Mouse (Mus musculus) hindbrain, postnatal 0 days (tissue): ENCODE data around the gene Smarcd2. TPM values are rescaled to one million over a fixed set of nuclear protein-coding genes. Genes with fewer than 3 reads are reported as not detected.
A peak's percentile ranks its signal among the peaks of the same experiment; 100 is the strongest.

Experiments used
- ATAC-seq: fragments of 200-750 bp; cut with Nextera tagmentation; 2 replicates; pipeline ENCODE4 v1.8.0; 2017; ENCODE audit warnings: mild to moderate bottlenecking, moderate TSS enrichment, moderate library complexity
- DNase-seq: peaks from one replicate; pipeline ENCODE4 v3.0.0-alpha.2; 2015; ENCODE audit warnings: low spot score
- H3K27ac ChIP-seq: fragments of 300-500 bp; sonication (generic); 2 replicates; pipeline ENCODE4 v1.5.1; 2014; ENCODE audit warnings: mild to moderate bottlenecking
- H3K27me3 ChIP-seq: fragments of 300-500 bp; sonication (generic); 2 replicates; pipeline ENCODE4 v1.6.1; 2014; ENCODE audit warnings: low read length, mixed read lengths; ENCODE audit not compliant: insufficient read depth
- H3K36me3 ChIP-seq: fragments of 300-500 bp; sonication (generic); 2 replicates; pipeline ENCODE4 v1.6.1; 2014; ENCODE audit warnings: low read length, mixed read lengths; ENCODE audit not compliant: insufficient read depth
- H3K4me1 ChIP-seq: fragments of 300-500 bp; sonication (generic); 2 replicates; pipeline ENCODE4 v1.6.1; 2014; ENCODE audit warnings: antibody characterized with exemption, low read length, mixed read lengths; ENCODE audit not compliant: insufficient read depth
- H3K4me2 ChIP-seq: fragments of 300-500 bp; sonication (generic); 2 replicates; pipeline ENCODE4 v1.6.1; 2014; ENCODE audit warnings: low read depth, mild to moderate bottlenecking, low read length, moderate library complexity, mixed read lengths
- H3K4me3 ChIP-seq: fragments of 300-500 bp; sonication (generic); 2 replicates; pipeline ENCODE4 v1.5.1; 2014; ENCODE audit warnings: low read length
- H3K9ac ChIP-seq: fragments of 300-500 bp; sonication (generic); replicated peaks from 2 replicates; pipeline ENCODE4 v1.6.1; 2014; ENCODE audit warnings: mild to moderate bottlenecking, low read length, moderate library complexity, mixed read lengths
- H3K9me3 ChIP-seq: fragments of 300-500 bp; sonication (generic); 2 replicates; pipeline ENCODE4 v1.6.1; 2016; ENCODE audit warnings: low read length, mixed read lengths
- CTCF ChIP-seq: IDR thresholded peaks from 2 replicates; pipeline ENCODE4 v1.5.1; 2016; ENCODE audit warnings: antibody characterized with exemption, control low read depth, low read depth
- WGBS: fragments of 180-500 bp; shearing (Covaris S2); extraction: QIAGEN DNeasy Blood & Tissue Kit; methylation state at CpG from one replicate; pipeline ENCODE4 v1.1.7; 2014; 5-methylcytosine and 5-hydroxymethylcytosine counted together
- polyA plus RNA-seq: library from polyadenylated mRNA; unstranded; fragments of >200 nt; fragmentation: Nextera tagmentation; extraction: Ambion mirVana; gene quantifications from 2 replicates; pipeline ENCODE4 v1.2.1, GENCODE M21; 2015
- total RNA-seq: library from RNA; depleted of rRNA; stranded (reverse); fragments of >200 nt; gene quantifications from 2 replicates; pipeline ENCODE4 v1.2.3, GENCODE M21; 2014; rRNA removed

The Smarcd2 gene
- total RNA-seq (26.8 and 34.1 TPM in 2 replicates), polyA plus RNA-seq (10.4 and 12.3 TPM in 2 replicates)

GRCm38 (mm10) chr11:106272644-106273310 lies at the start of gene Smarcd2:
Gene Smarcd2 (minus strand): TSS chr11:106272972.
- WGBS, result under 1% methylated on average over 72 of the region's 72 CpGs

GRCm38 (mm10) chr11:106318406-106319366 lies 45.9 kb upstream of the Smarcd2 start:
- no peak overlapping the region for H3K9ac ChIP-seq
- H3K27me3 ChIP-seq, result no peaks in the 10 kb centered on the region
- no peaks in the 10 kb centered on the region for H3K36me3 ChIP-seq
- 77% methylated on average over 21 of the region's 21 CpGs for WGBS
- DNase-seq, result no peak
- no peaks in the 10 kb centered on the region for H3K4me1 ChIP-seq
- no peak overlapping the region for H3K27ac ChIP-seq
- no peak for ATAC-seq
- TF ChIP-seq CTCF, result no peak
- H3K4me3 ChIP-seq, result no peak overlapping the region
- H3K9me3 ChIP-seq, result no peaks in the 10 kb centered on the region
- H3K4me2 ChIP-seq, result no peak overlapping the region

More at GRCm38 (mm10) chr11:106272644-106273310, at the start of gene Smarcd2:
- Histone ChIP-seq H3K9ac (peak within 1 kb of the TSS; percentile 93), H3K9me3 (no peaks in the 10 kb centered on the region), H3K27me3 (no peaks in the 10 kb centered on the region), H3K4me1 (peaks cover 24% of the 10 kb centered on the region), H3K27ac (peak within 1 kb of the TSS; percentile 88), H3K4me2 (peak within 1 kb of the TSS; percentile 84), H3K36me3 (no peaks in the 10 kb centered on the region), H3K4me3 (peak within 1 kb of the TSS; percentile 75)
- TF ChIP-seq CTCF, result no peak
- ATAC-seq, result peak; percentile 96
- peak; percentile 99 for DNase-seq

- no peak overlapping the region for H3K4me2 ChIP-seq
- 83% methylated on average over 7 of the region's 7 CpGs for WGBS
- H3K27ac ChIP-seq, result no peak overlapping the region
- H3K36me3 ChIP-seq, result no peaks in the 10 kb centered on the region
- no peak for TF ChIP-seq CTCF
- H3K4me3 ChIP-seq, result no peak overlapping the region
- no peaks in the 10 kb centered on the region for H3K9me3 ChIP-seq
- H3K9ac ChIP-seq, result no peak overlapping the region
- DNase-seq (no peak), ATAC-seq (no peak)
- no peaks in the 10 kb centered on the region for H3K27me3 ChIP-seq
- no peaks in the 10 kb centered on the region for H3K4me1 ChIP-seq
Observed at GRCm38 (mm10) chr11:106317801-106318200, 45.0 kb upstream of the Smarcd2 start.

- Histone ChIP-seq H3K27ac (no peak overlapping the region), H3K9me3 (no peaks in the 10 kb centered on the region), H3K4me1 (no peaks in the 10 kb centered on the region), H3K9ac (no peak overlapping the region), H3K4me2 (no peak overlapping the region), H3K27me3 (no peaks in the 10 kb centered on the region), H3K4me3 (no peak overlapping the region), H3K36me3 (no peaks in the 10 kb centered on the region)
- DNase-seq (no peak), ATAC-seq (no peak)
- TF ChIP-seq CTCF, result no peak
- WGBS, result 89% methylated on average over 1 of the region's 1 CpGs
Observed at GRCm38 (mm10) chr11:106316416-106316815, 43.6 kb upstream of the Smarcd2 start.

- no peak for TF ChIP-seq CTCF
- ATAC-seq (no peak), DNase-seq (no peak)
- H3K9ac ChIP-seq, result no peak within 1 kb of the TSS
- no peaks in the 10 kb centered on the region for H3K9me3 ChIP-seq
- no peak within 1 kb of the TSS for H3K4me3 ChIP-seq
- H3K27me3 ChIP-seq, result no peaks in the 10 kb centered on the region
- H3K4me1 ChIP-seq, result no peaks in the 10 kb centered on the region
- WGBS, result 75% methylated on average over 9 of the region's 9 CpGs
- H3K4me2 ChIP-seq, result no peak within 1 kb of the TSS
- no peaks in the 10 kb centered on the region for H3K36me3 ChIP-seq
- H3K27ac ChIP-seq, result no peak within 1 kb of the TSS
Observed at GRCm38 (mm10) chr11:106314333-106314812, 41.6 kb upstream of the Smarcd2 start, which contains the start of gene Cd79b. Gene Cd79b (minus strand): TSS chr11:106314762.

GRCm38 (mm10) chr11:106313533-106313932 lies 40.8 kb upstream of the Smarcd2 start:
- ATAC-seq (no peak), DNase-seq (no peak)
- TF ChIP-seq CTCF, result no peak
- no peaks in the 10 kb centered on the region for H3K4me1 ChIP-seq
- no peaks in the 10 kb centered on the region for H3K36me3 ChIP-seq
- H3K4me3 ChIP-seq, result no peak overlapping the region
- H3K4me2 ChIP-seq, result no peak overlapping the region
- H3K27ac ChIP-seq, result no peak overlapping the region
- 83% methylated on average over 5 of the region's 5 CpGs for WGBS
- no peak overlapping the region for H3K9ac ChIP-seq
- no peaks in the 10 kb centered on the region for H3K27me3 ChIP-seq
- no peaks in the 10 kb centered on the region for H3K9me3 ChIP-seq
